Mouse (Mus musculus) embryonic fibroblast, embryonic 13.5 days (primary cell): ENCODE measurements at regions not wholly inside any gene's neighbourhood (a gene's known extent, or its start where the extent isn't known, plus 50 kb on each side); places are given as distances from the start of the nearest gene placed in this dataset.

Source experiments
- H3K27ac ChIP-seq: 2 replicates; pipeline ENCODE4 v1.5.1; 2012; ENCODE audit warnings: low read length, control low read depth, inconsistent platforms; ENCODE audit not compliant: insufficient read depth
- H3K4me1 ChIP-seq: 2 replicates; pipeline ENCODE4 v1.6.1; 2011; ENCODE audit warnings: low read length; ENCODE audit not compliant: control insufficient read depth, insufficient read depth
- H3K4me3 ChIP-seq: 2 replicates; pipeline ENCODE4 v1.5.1; 2011; ENCODE audit warnings: mild to moderate bottlenecking, control low read depth, low read length; ENCODE audit not compliant: insufficient read depth
- CTCF ChIP-seq: IDR thresholded peaks from 2 replicates; pipeline ENCODE4 v1.5.1; 2011; ENCODE audit warnings: mild to moderate bottlenecking, control low read depth, low read length, moderate library complexity, borderline replicate concordance; ENCODE audit not compliant: insufficient read depth
- POLR2A ChIP-seq: IDR thresholded peaks from 2 replicates; pipeline ENCODE4 v1.6.1; 2011; ENCODE audit warnings: low read depth, mild to moderate bottlenecking, control low read depth, low read length, moderate library complexity

DNA sequence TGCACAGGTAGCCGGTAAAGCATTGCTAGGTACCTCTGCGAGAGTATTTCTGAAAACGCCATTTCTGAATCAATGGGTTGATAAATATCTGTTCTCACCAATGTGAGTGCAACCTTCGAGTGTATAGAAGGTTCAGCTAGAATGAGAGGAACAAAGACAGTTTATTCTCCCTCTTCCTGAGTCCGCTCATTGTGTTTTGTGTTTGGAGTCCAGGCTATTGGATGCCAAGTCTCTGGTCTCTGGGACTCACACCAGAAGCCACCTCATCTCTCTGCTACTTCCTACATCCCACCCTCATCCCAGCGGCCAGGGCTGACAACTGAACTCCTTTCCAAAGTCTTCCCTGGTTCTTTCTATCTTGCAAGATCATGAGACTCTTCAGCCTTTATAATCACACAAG lies 62.7 kb downstream of the Lrrc30 start:
- Histone ChIP-seq H3K4me3 (no peak overlapping the region), H3K4me1 (no peaks in the 10 kb centered on the region)
- no peak for TF ChIP-seq CTCF
- TF ChIP-seq POLR2A: no peak

DNA sequence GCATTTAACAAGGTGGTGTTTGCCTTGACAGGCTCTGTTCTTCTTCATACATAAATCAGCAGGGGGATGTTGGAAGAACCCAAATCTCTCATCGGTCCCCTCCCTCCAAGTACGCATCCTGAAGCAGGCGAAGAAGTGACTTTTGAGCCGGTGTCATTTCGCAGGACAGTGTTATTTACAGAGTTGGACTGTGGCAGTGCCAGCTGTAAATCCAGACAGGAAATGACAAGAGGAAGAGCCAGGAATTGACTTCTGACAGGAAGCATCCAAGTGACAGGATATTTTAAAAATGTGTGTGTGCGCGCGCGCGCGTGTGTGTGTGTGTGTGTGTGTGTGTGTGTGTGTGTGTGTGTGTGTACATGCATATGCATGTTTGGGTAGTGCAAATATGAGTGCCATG lies 66.3 kb downstream of the Lrrc30 start:
- no peaks in the 10 kb centered on the region for H3K4me1 ChIP-seq
- H3K4me3 ChIP-seq: no peak overlapping the region
- TF ChIP-seq CTCF (no peak), POLR2A (no peak)
- H3K27ac ChIP-seq: no peak overlapping the region

More for the DNA sequence above, 62.7 kb downstream of the Lrrc30 start:
- no peak overlapping the region for H3K27ac ChIP-seq

DNA sequence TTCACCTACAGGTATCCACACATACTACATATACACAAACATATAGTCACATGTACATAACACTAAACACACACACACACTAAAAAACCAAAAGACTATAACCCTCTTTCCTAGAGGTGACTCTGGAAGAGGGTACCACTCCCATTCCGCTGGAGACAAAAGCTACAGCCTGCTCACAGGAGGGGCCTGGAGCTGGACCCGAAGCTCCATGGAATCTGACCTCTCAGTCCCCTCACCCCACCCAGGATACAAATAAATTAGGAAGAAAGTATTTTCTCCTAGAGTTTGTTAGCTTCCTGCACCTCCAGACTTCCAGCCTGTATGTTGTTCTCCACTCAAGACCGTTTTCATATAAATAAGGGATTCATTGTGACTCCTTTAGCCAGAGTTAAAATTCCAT lies 66.8 kb downstream of the Lrrc30 start:
- Histone ChIP-seq H3K4me1 (no peaks in the 10 kb centered on the region), H3K27ac (no peak overlapping the region), H3K4me3 (no peak overlapping the region)
- TF ChIP-seq POLR2A: no peak
- no peak for TF ChIP-seq CTCF

DNA sequence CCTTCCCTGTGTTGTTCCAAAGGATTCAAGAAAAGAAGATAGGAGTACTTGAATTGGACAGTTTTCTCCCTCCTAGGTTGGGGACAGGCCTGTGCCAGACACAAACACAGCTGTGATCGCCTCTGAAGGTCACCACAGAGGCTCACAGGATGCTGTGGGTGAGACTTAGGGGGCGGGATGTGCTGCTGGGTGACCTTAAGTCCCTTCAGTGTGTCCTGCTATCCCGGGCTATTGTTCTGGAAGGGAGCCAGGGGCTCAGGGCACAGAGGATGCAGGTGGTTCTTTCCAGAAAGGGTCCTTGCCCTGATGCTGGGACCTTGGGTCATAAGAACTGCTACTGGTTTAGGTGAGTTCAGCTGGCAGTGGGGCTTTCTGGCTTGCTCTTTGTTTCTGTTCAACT lies 67.7 kb downstream of the Lrrc30 start:
- H3K27ac ChIP-seq: no peak overlapping the region
- TF ChIP-seq CTCF: no peak
- TF ChIP-seq POLR2A: no peak
- H3K4me1 ChIP-seq: no peaks in the 10 kb centered on the region
- H3K4me3 ChIP-seq: no peak overlapping the region

DNA sequence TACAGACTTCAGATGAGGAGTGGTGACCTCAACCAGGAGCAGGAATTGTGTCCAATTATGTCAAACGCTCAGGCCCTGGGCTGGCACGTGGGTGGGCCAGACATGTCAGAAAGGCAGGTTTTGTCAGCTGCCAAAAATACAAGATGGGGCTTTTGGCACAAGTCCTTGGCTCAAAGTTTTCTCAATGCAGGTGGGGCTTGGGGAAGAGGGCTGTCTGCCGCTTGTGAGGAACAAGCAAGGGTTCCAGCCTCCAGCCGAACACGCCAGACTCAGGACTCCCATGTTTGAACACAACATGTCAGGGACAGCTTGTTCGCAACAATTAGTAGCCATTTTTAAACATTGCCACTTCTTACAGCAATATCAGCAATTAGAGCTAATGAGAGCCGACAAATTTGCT lies 69.5 kb downstream of the Lrrc30 start:
- TF ChIP-seq CTCF: no peak
- TF ChIP-seq POLR2A: no peak
- Histone ChIP-seq H3K27ac (no peak overlapping the region), H3K4me3 (no peak overlapping the region), H3K4me1 (no peaks in the 10 kb centered on the region)

DNA sequence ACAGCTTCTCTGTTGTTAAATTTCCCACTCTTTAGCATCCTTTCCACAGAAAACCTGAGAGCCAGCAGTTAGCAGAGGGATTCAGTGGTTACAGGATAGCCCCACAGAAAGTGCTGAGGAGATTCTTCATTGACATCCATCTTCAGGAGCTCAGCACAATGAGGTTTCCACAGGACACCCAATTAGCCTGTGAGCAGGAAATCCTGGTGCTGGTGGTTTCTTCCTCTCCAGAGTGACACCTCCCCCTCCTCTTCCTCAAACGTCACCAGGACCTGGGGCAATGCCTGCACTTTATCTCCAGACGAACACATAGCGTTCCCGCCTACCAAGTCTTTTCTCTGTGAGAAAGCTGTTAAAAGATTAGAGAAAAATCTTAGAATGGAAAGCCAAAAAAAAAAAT lies 70.7 kb downstream of the Lrrc30 start:
- Histone ChIP-seq H3K4me1 (no peaks in the 10 kb centered on the region), H3K27ac (no peak overlapping the region), H3K4me3 (no peak overlapping the region)
- TF ChIP-seq CTCF: no peak
- no peak for TF ChIP-seq POLR2A

DNA sequence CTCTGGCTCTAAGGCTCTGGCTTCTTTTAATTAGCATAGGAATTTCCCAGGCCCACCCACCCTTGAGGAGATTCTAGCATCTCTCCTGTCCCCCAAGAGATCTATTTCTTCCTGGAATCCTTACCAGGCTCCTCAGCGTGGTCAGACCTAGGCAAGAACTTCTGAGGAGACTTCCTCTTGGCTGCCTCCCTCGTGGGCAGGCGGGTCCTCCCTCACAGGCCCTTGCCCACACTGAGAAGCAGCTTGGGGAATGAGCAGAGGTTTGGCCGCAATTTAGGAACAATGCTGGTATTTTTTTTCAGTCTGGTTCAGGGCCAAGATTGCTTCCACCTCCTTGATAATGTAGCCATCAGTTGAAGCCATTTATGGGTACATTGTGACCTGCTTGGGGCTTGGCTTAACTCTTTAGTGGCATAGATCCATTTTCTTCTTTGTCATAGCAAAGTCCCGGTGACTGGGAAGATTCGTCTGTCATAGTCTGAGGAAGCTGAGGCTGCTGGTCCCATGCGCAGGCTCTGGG lies 75.1 kb downstream of the Lrrc30 start:
- no peaks in the 10 kb centered on the region for H3K4me1 ChIP-seq
- no peak overlapping the region for H3K4me3 ChIP-seq
- no peak overlapping the region for H3K27ac ChIP-seq
- TF ChIP-seq POLR2A (no peak), CTCF (no peak)

DNA sequence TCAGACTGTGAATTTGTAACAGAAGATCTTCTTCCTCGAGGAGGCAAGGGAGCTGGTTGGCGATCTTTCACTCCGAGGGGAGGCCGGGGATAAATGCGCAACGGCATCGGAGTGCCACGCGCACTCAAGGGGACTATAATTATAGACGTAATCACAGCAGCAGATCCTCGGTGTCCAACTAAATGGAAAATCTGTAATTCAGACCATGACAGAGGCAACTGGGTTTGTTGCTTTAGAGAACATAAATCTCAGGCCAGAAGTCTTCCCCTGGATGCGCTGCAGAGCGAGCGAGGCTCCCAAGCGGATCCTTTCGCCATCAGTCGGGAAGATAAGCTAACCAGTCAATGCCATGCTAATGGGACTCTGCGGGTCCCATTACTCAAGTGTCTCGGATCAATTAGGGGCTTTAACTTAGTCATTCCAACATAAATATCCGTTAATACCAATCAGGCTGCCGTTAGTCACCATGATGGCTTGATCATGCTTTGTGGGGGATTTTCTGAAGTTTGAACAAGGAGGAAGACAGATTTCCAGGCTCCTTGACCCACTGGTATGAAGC lies 79.9 kb downstream of the Lrrc30 start:
- TF ChIP-seq CTCF (no peak), POLR2A (no peak)
- no peaks in the 10 kb centered on the region for H3K4me1 ChIP-seq
- H3K4me3 ChIP-seq: no peak overlapping the region
- H3K27ac ChIP-seq: no peak overlapping the region

DNA sequence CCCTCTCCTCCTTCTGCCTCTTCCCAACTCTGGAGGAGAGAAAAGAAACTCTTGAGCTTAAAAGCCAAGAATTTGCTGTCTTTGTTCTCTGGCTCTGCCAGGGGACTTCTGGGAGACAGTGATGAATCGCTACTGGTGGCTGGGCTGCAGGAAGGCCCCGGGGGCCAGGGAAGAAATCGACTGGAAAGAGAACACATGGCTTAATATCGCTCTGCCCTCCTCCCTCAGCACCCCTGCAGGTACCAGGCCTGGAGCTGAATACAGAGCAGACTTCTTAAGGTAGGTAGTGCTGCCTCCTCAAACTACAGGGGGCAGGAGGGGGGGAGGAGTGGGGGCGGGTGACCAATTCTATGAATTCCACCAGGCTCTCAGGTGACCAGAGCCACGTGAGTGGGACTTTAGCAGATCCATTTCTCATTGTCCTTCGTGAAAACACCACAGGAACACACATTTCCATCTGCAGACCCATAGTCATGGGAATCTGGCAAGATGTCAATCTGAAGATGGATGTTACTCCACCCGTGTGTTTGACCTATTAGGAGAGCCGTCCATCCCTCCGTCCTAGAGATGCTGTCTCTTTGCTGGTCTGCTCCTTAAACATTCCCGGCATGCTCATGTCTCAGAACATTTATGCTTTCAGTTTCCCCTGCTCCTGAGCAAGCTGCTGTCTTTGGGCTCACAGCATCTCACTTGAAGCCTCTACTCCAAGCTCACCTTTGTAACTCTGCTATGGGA lies 83.4 kb downstream of the Lrrc30 start:
- Histone ChIP-seq H3K4me3 (no peak overlapping the region), H3K4me1 (no peaks in the 10 kb centered on the region), H3K27ac (no peak overlapping the region)
- TF ChIP-seq CTCF (no peak), POLR2A (no peak)

DNA sequence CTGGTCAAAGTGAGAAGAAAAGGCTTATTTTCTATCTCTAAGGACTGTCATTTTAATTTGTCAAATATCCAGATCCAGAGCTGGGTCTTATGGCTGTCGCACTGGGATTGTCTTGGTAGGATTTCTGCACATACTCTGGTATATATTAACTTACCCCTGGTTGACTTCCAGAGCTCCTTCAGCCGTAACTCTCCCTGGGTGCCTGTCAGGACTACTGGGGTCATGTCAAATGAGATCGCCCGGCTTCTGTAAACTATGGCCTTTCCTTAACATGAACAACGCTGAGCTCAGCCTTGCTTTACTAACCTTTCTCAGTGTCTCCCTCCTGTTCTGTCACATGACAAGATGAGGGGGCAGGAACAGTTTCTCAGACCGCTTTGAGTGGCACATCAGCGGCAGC lies 88.1 kb downstream of the Lrrc30 start:
- Histone ChIP-seq H3K4me1 (no peaks in the 10 kb centered on the region), H3K27ac (no peak overlapping the region), H3K4me3 (no peak overlapping the region)
- no peak for TF ChIP-seq POLR2A
- no peak for TF ChIP-seq CTCF

DNA sequence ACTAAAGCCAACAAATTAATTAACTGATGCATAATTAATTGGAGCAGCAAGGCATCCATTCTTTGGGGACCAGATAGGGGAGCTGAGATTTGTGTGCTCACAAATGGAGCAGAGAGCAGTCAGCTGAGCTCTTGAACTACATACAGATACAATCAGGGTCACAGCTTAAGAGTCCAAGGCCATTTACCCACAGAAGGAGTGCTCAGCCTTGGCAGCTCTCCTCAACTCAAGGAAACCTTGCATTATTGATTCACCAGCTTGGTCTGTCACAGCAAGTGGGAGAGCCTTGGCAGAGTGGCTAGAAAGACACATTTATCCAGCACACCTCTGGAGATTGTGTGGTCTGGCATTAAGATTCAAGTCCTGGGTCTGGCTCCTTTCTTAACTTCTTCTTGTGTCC lies 100.2 kb downstream of the Lrrc30 start:
- no peaks in the 10 kb centered on the region for H3K4me1 ChIP-seq
- no peak for TF ChIP-seq POLR2A
- TF ChIP-seq CTCF: no peak
- H3K27ac ChIP-seq: no peak overlapping the region
- H3K4me3 ChIP-seq: no peak overlapping the region
